Mouse (Mus musculus): ENCODE measurements around the gene Fgd3. TPM values are rescaled to one million over a fixed set of nuclear protein-coding genes. Genes with fewer than 3 reads are reported as not detected.

Gene Fgd3
- total RNA-seq, 2 experiments from 2014 or later: 1.2 to 2.4 TPM

- peak; percentile 95 to 99 for DNase-seq
These were observed 21.1 kb upstream of the Fgd3 start, which contains the start of gene Bicd2 for GRCm38 (mm10) chr13:49341012-49341830. Gene Bicd2 (plus strand): TSS chr13:49341585.

GRCm38 (mm10) chr13:49338893-49339546 lies 18.9 kb upstream of the Fgd3 start:
- peak; percentile 82 to 83 for DNase-seq

- no peak for DNase-seq
These were observed 15.2 kb upstream of the Fgd3 start for GRCm38 (mm10) chr13:49335077-49335982.

GRCm38 (mm10) chr13:49333250-49333649 lies 13.1 kb upstream of the Fgd3 start:
- no peak for DNase-seq

- DNase-seq: peak in 1 of 2 experiments; percentile 12
These were observed 8.0 kb upstream of the Fgd3 start for GRCm38 (mm10) chr13:49328101-49328500.

DNA sequence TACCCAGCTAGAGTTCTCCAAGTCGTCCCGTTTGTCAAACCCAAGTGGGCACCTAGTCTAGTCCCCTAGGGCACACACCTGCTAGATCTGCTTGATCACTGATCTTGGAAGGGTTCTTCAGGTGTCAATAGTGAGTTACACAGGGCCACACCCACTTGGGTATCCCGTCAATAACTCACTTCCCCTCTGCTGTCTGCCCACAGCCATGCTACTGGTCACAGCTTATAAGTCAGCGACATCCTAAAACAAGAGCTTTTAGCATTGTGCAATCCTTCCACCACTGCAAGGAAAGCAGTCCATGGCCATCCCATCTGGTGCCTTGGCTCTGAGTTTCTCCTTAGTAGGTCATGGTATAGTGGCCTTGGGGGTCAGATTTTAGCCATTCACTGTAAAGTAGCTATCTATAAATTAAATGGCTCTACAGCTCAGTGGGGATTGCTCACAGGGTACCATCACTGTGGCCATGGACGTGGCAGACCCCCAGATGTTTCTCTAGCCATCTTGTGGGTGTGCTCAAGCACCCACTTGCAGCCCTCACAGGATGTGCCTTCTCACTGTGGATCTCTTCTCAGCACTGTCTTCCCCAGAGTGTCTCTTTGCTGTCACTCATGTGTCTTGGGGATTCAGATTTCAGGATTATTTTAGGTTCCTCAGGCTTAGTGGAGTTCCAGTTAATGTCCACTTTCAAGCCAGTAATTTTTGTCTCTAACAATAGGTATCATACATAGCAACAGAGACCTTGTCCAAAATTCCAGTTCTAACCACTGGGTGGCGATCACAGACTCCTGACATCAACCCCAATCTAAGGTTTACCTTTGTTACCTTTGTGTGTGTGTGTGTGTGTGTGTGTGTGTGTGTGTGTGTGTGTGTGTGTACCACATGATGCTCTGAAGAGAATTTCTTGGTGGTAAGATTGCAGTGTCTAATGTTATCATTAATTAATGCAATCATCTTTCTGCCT lies 6.4 kb upstream of the Fgd3 start:
- peak; percentile 51 to 79 for DNase-seq

DNA sequence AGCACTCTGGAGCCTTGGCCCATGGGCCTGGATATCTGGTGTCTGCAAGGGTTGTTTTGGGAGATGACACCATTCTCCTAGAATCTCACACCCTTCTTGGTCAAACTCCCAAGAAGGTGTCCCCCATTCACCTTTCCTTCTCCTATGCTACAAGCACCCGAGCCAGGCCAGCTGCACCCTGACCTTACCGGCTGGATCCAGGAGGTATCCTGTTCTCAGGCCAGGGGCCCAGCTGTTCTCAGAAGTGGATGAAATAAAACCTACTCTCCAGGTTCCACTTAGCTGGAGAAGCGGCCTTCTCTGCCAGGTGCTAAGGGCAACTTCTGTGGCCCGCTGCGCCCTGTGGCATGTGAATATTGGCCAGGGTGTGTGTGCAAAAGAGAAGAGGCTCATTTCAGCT lies 4.8 kb upstream of the Fgd3 start:
- no peak for DNase-seq

DNA sequence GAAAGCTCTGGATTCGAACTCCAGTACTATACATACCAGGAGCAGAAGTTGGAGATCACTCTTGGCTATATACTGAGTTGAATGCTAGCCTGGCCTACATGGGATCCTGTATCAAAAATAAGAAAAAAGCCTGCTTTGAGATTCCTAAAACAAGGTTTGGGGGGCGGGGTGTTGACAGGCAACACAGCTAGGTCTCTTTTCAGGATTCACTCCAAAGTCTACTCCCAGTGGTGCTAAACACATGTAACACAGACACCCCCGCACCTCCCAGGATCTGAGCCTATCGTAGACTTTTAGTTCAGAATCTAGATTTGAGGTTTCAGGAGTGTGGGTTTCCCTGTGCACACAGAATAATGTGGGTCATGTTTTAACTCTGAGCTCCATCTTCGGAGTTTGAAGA lies 2.6 kb upstream of the Fgd3 start:
- DNase-seq: no peak

DNA sequence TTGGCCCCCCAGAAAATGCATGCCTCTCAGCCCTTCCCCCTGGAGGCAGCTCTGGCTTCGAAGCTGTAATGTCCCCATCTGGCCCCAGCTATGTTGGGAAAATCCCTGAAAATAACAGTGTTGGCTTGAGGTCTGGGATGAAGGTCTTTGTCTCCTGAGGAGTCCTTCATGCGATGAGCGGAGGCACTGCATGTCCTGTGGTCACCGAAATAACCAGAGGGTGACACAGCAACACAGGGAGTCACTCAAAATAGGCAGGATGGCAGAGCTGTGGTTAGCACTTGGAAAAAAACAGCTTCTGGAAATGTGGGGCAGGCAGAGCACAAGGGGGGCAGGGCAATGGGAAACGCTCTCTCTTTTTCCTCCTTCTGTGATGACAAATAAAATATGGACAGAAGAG lies 2.1 kb upstream of the Fgd3 start:
- peak in 1 of 2 experiments; percentile 58 for DNase-seq

- DNase-seq: no peak
These were observed 1.3 kb upstream of the Fgd3 start for GRCm38 (mm10) chr13:49321452-49321851.

DNA sequence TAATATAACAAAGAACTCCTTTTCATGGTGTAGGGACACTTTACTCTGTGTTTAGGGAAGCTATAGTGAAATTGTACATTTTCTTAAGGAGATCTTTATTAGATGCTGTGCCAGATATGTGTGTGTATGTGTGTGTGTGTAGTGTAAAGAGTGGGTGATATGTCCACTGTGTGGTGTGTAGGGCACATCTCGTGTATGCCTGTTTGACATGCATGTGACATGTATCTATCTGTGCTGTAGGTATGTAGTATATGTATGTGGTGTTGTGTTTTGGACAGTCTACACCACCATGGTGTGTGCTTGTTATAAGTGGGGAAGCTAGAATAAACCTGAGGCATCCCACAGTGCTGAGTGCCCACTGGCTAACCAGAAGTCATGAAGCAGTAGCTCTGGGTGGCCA lies 403 bp upstream of the Fgd3 start:
- no peak for DNase-seq

- DNase-seq: no peak
These were observed 2.2 kb downstream of the Fgd3 start for GRCm38 (mm10) chr13:49317914-49318313.

DNA sequence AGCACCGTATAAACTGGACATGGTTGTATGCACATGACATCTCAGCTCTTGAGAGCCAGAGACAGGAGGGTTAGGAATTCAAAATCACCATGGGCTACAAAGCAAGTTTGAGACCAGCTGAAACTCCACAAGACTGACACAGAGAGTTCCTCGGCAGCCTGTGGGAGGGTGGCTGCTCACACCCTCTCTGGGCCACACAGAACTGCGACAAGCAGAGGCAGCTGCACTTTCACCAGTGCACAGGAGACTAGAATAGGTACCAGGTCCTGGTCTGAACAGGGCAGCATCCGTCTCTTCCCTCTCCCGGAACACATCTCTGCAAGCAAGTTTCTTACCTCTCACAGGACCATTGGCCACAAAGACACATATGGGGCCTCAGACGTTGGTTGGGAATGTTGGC lies 2.6 kb downstream of the Fgd3 start:
- no peak for DNase-seq

DNA sequence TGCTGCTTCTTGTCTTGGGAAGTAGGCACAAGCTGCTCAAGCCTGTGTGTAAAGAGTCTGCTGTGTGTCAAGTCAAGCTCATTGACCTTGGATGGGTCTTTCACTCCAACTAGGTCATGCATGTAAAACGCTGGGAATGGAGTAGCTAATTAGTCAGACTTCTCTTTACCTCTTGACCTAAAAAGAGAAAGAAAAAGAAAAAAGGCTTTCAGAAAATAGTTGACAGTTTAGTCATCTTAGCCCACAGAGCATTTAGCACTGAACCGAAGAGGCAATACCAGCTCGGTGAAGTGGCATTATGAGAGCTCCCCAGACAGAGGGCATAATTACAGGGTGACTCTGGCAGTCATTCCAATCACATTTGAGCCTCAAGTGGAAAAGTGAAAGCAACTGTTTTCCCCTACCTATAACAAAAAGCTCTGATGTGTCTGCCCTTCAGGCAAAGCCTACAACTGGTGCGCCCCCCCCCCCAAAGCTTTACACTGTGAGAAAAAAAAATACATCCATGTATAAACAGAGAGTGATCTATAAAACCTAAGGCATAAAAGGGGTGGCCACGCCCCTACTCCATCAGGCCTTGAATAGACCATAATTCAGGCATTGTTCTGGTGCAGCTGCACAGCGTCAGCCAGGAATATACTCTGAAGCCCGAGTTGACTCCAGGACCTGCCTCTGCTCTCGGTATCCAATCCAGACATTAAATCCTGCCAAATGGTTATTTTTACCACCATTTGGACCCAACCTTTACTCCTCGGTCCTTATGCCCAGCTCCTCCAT lies 3.5 kb downstream of the Fgd3 start:
- DNase-seq: no peak

GRCm38 (mm10) chr13:49311642-49312041 lies 8.5 kb downstream of the Fgd3 start:
- no peak for DNase-seq

DNA sequence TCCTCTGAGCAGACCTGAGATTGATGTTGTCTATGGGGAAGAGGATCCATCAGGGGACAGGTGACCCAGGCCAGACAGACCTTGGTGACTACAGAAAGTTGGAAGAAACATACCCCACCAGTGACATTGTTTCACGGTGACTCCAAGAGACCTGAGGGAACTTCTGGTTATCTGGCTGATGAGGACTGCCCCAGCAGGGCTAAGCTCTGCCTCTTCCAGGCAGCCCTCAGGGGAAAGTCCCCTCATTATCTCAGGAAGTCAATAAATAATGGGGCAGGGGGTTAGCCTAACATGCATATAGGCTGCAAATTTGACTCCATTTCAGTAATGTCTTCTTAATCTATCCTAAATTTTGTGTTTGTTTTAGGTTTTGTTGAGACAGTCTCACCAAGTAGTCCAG lies 10.6 kb downstream of the Fgd3 start:
- no peak for DNase-seq

- peak; percentile 35 to 73 for DNase-seq
These were observed 11.2 kb downstream of the Fgd3 start for GRCm38 (mm10) chr13:49308861-49309403.

DNA sequence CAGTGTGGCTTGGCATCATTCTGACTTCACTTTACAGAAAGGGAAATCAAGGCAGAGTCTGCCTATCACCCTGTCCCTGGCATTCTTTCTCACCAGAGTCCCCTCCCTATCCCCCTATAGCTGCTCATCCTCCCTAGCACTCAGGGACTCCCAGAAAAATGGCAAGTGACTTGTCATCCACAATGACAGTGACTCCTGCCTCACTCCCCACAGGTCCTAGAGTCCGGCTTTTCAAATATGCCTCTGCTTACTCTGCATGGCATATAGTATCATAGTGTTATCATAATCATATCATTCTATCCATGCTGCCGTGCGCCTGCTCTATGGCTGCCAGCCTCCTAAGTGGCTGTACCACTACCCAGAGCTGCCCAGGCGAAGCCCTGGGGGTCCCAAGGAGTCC lies 11.9 kb downstream of the Fgd3 start:
- DNase-seq: no peak

GRCm38 (mm10) chr13:49307311-49307969 lies 12.7 kb downstream of the Fgd3 start:
- peak; percentile 51 to 65 for DNase-seq
